In the genomic region with DNA sequence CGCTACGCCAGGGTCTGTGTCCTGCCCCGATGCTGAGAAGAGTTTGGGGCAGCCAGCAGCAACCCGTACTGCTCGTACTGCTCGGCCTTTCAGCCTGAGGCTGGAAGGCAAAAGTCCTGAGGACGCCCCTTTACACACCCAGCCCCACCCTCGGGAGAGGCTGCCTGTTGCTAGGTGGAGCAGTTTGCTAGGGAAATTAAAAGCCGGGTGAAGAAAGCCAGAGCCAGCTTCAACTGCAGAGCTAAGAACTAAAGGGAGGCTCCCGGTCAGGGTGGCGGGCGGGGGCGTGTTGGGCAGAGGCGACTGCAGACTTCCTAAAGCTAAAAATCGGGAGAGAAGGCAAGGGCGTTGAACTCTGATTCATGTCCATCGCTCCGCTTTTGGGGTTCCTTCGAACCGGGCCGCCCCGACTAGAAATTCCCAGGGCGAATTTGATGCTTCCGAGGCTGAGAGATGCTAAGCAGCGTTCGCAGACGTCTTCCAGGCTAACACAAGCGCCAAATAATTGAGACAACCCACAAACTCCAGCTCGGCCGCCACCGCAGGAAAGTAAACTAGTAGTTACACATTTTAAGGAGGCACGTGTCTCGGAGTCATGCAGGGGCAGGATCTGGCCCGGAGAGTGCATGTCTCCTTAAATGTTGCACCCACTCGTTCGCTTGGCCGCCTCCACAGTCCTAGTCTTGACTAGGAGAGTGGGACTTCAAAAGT, we compare ENCODE assay signal across 8 mouse cellular contexts. TPM values are rescaled to one million over a fixed set of nuclear protein-coding genes. Genes with fewer than 3 reads are reported as not detected.
A peak's percentile ranks its signal among the peaks of the same experiment; 100 is the strongest.
DNase-seq lines count a peak whose midpoint lies in the region; ATAC-seq lines count a peak whose summit lies in the region.

No protein-coding gene starts in this region.

- H3K4me3 ChIP-seq in forebrain, embryonic 10.5 days: peak overlapping the region; percentile 52
- peak overlapping the region; percentile 16 for H3K4me3 ChIP-seq in stomach, embryonic 14.5 days (ENCODE audit: low read depth, low read length)

- peaks cover 80% of the 10 kb centered on the region for H3K27me3 ChIP-seq in forebrain, embryonic 10.5 days (ENCODE audit: poor library complexity, severe bottlenecking)
- peaks cover 5% of the 10 kb centered on the region; the same call in 1 of the 2 replicates for H3K27me3 ChIP-seq in stomach, embryonic 14.5 days (ENCODE audit: control insufficient read depth, insufficient read depth, low read length)

- H3K27ac ChIP-seq in forebrain, embryonic 10.5 days: peak overlapping the region; percentile 62
- H3K27ac ChIP-seq in stomach, embryonic 14.5 days (ENCODE audit: low read length): no peak overlapping the region

- H3K4me1 ChIP-seq in forebrain, embryonic 10.5 days: peaks cover 25% of the 10 kb centered on the region
- H3K4me1 ChIP-seq in stomach, embryonic 14.5 days (ENCODE audit: control insufficient read depth, insufficient read depth, low read length): 0 out of 2 replicates have a peak, but pooled peaks cover 3% of the 10 kb centered on the region

- no peaks in the 10 kb centered on the region; the same call in 1 of the 2 replicates for H3K9me3 ChIP-seq in forebrain, embryonic 10.5 days
- 0 out of 2 replicates have a peak, but pooled peaks cover 3% of the 10 kb centered on the region for H3K9me3 ChIP-seq in stomach, embryonic 14.5 days (ENCODE audit: control insufficient read depth, low read depth, low read length)

- ATAC-seq in megakaryocyte-erythroid progenitor cell, adult 5-6 weeks (replicated peaks; ENCODE audit: low FRiP score, low TSS enrichment, poor library complexity, severe bottlenecking): peak; percentile 33
- ATAC-seq in stomach, embryonic 14.5 days (ENCODE audit: insufficient number of reproducible peaks, insufficient read depth, low FRiP score, low read depth): peak; percentile 73; the same call in 1 of the 2 replicates
- ATAC-seq in cerebellum, adult (ENCODE audit: insufficient number of reproducible peaks, low FRiP score, low TSS enrichment): no peak

- WGBS in forebrain, embryonic 10.5 days: under 1% methylated on average over 37 of the region's 37 CpGs
- WGBS in stomach, embryonic 14.5 days: 1% methylated on average over 37 of the region's 37 CpGs

- DNase-seq in B cell, adult 2 months: peak; percentile 16 to 19
- peak; percentile 88 for DNase-seq in R1 (ENCODE audit: low read depth, low spot score)
- DNase-seq in forebrain, embryonic 10.5 days (ENCODE audit: extremely low spot score, low spot score): peak; percentile 55
- peak; percentile 23 for DNase-seq in heart, postnatal 25 days (ENCODE audit: low spot score)
- DNase-seq in left cerebral cortex, postnatal 25 days (ENCODE audit: low spot score in 2 of 2): peak; percentile 4 to 61

- no peaks in the 10 kb centered on the region for H3K36me3 ChIP-seq in forebrain, embryonic 10.5 days (replicated peaks)
- H3K36me3 ChIP-seq in stomach, embryonic 14.5 days (ENCODE audit: control insufficient read depth, insufficient read depth, low read length): no peaks in the 10 kb centered on the region

- H3K9ac ChIP-seq in stomach, embryonic 14.5 days (replicated peaks; ENCODE audit: low read depth, low read length): no peak overlapping the region

- peak overlapping the region; percentile 47 for H3K4me2 ChIP-seq in stomach, embryonic 14.5 days (replicated peaks; ENCODE audit: low read depth, low read length)

- intact Hi-C loops in heart, postnatal 25 days (cut with DNase I): no loop called here
- intact Hi-C loops in left cerebral cortex, postnatal 25 days (cut with DNase I): no loop called here

RNA-seq across cellular contexts. Expression of a gene that starts 5.1 kb away (rescaled TPM):
- 3.1 and 3.6 TPM in 2 replicates for polyA plus RNA-seq in forebrain, embryonic 10.5 days (2016; fragmentation: Nextera tagmentation; extraction: Ambion mirVana)
- under 1 TPM; 0.28 to 0.47 TPM for total RNA-seq in heart, postnatal 25 days (2021)
- under 1 TPM in 1 of 2 experiments, not detected in 1; 0.21 TPM for total RNA-seq in left cerebral cortex, postnatal 25 days (2021)
- total RNA-seq in megakaryocyte-erythroid progenitor cell, adult 5-6 weeks (2014; fragmentation: Nextera tagmentation): 2.2 TPM in 1 of 2 replicates, not detected in the other
- total RNA-seq in megakaryocyte-erythroid progenitor cell, adult 5-6 weeks (2017): 0.66 TPM in 1 of 2 replicates, not detected in the other
- polyA plus RNA-seq in stomach, embryonic 14.5 days (2014; fragmentation: Nextera tagmentation; extraction: Ambion mirVana): 21.0 and 23.7 TPM in 2 replicates

RNA-seq across cellular contexts. Expression of a gene that starts 50.2 kb away (rescaled TPM):
- polyA plus RNA-seq in forebrain, embryonic 10.5 days (2016; fragmentation: Nextera tagmentation; extraction: Ambion mirVana): 323 and 333 TPM in 2 replicates
- 10 to 100 TPM; 52.2 to 56.2 TPM for total RNA-seq in heart, postnatal 25 days (2021)
- total RNA-seq in left cerebral cortex, postnatal 25 days (2021): 10 to 100 TPM; 48.4 to 63.7 TPM
- total RNA-seq in megakaryocyte-erythroid progenitor cell, adult 5-6 weeks (2014; fragmentation: Nextera tagmentation): 88.2 and 99.2 TPM in 2 replicates
- 137 and 156 TPM in 2 replicates for total RNA-seq in megakaryocyte-erythroid progenitor cell, adult 5-6 weeks (2017)
- 190 and 198 TPM in 2 replicates for polyA plus RNA-seq in stomach, embryonic 14.5 days (2014; fragmentation: Nextera tagmentation; extraction: Ambion mirVana)

RNA-seq across cellular contexts. Expression of a gene that starts 50.4 kb away (rescaled TPM):
- 61.4 and 69.3 TPM in 2 replicates for polyA plus RNA-seq in forebrain, embryonic 10.5 days (2016; fragmentation: Nextera tagmentation; extraction: Ambion mirVana)
- total RNA-seq in heart, postnatal 25 days (2021): 10 to 100 TPM; 81.9 to 83.8 TPM
- 100 to 1,000 TPM; 295 to 301 TPM for total RNA-seq in left cerebral cortex, postnatal 25 days (2021)
- total RNA-seq in megakaryocyte-erythroid progenitor cell, adult 5-6 weeks (2014; fragmentation: Nextera tagmentation): 53.3 and 74.5 TPM in 2 replicates
- total RNA-seq in megakaryocyte-erythroid progenitor cell, adult 5-6 weeks (2017): 15.3 and 27.9 TPM in 2 replicates
- 68.3 and 72.9 TPM in 2 replicates for polyA plus RNA-seq in stomach, embryonic 14.5 days (2014; fragmentation: Nextera tagmentation; extraction: Ambion mirVana)

Comparison
In these comparisons a context has a peak if more than half of its experiments do, and no peak if none do; other contexts are left out.
1. DNase-seq: peak in every context shown above with its lines; median percentile 88 in R1; 55 in forebrain, embryonic 10.5 days; 32 in left cerebral cortex, postnatal 25 days; 23 in heart, postnatal 25 days; 18 in B cell, adult 2 months.